Mouse (Mus musculus): Measurements from ENCODE around the gene Dctn1.

- TF ChIP-seq CTCF (IDR thresholded peaks at IDR 0.05) (no peak), EP300 (IDR thresholded peaks at IDR 0.05; ENCODE audit: insufficient read depth, low read depth, low read length) (no peak)
Observed at GRCm38 (mm10) chr6:83118825-83119733, 46.6 kb upstream of the Dctn1 start.

Data from heart, adult 2 months (tissue).